Mouse (Mus musculus) kidney, embryonic 15.5 days (tissue): Measurements from ENCODE around the gene Psph. TPM values are rescaled to one million over a fixed set of nuclear protein-coding genes. Genes with fewer than 3 reads are reported as not detected.

Experiments
- ATAC-seq: fragments of 200-750 bp; cut with Nextera tagmentation; replicated peaks from 2 replicates; pipeline ENCODE4 v1.8.0; 2017; ENCODE audit warnings: moderate TSS enrichment; ENCODE audit not compliant: low FRiP score
- H3K27ac ChIP-seq: fragments of 300-500 bp; sonication (generic); 2 replicates; pipeline ENCODE4 v1.5.1; 2015; ENCODE audit warnings: mild to moderate bottlenecking, inconsistent platforms
- H3K27me3 ChIP-seq: fragments of 300-500 bp; sonication (generic); 2 replicates; pipeline ENCODE4 v1.6.1; 2015; ENCODE audit warnings: inconsistent platforms
- H3K36me3 ChIP-seq: fragments of 300-500 bp; sonication (generic); 2 replicates; pipeline ENCODE4 v1.6.1; 2015; ENCODE audit warnings: inconsistent platforms
- H3K4me1 ChIP-seq: fragments of 300-500 bp; sonication (generic); 2 replicates; pipeline ENCODE4 v1.6.1; 2015; ENCODE audit warnings: inconsistent platforms
- H3K4me2 ChIP-seq: fragments of 300-500 bp; sonication (generic); 2 replicates; pipeline ENCODE4 v1.6.1; 2015; ENCODE audit warnings: moderate library complexity, mild to moderate bottlenecking, inconsistent platforms
- H3K4me3 ChIP-seq: fragments of 300-500 bp; sonication (generic); replicated peaks from 2 replicates; pipeline ENCODE4 v1.5.1; 2015; ENCODE audit warnings: mild to moderate bottlenecking, inconsistent platforms
- H3K9ac ChIP-seq: fragments of 300-500 bp; sonication (generic); 2 replicates; pipeline ENCODE4 v1.6.1; 2015; ENCODE audit warnings: mild to moderate bottlenecking, inconsistent platforms
- H3K9me3 ChIP-seq: fragments of 300-500 bp; sonication (generic); replicated peaks from 2 replicates; pipeline ENCODE4 v1.6.1; 2016; ENCODE audit warnings: inconsistent platforms
- WGBS: fragments of 180-500 bp; shearing (Covaris S2); methylation state at CpG from one replicate; pipeline ENCODE4 v1.1.7; 2015; ENCODE audit warnings: mixed read lengths; 5-methylcytosine and 5-hydroxymethylcytosine counted together
- polyA plus RNA-seq: library from polyadenylated mRNA; unstranded; fragments of >200 nt; fragmentation: Nextera tagmentation; extraction: Ambion mirVana; gene quantifications from 2 replicates; pipeline ENCODE4 v1.2.1, GENCODE M21; 2015

The Psph gene
- polyA plus RNA-seq, 1 experiment from 2014 or later = 59.8 TPM

- Histone ChIP-seq H3K27me3 (no peaks in the 10 kb centered on the region), H3K4me3 (no peak overlapping the region), H3K9ac (no peak overlapping the region), H3K9me3 (no peaks in the 10 kb centered on the region), H3K36me3 (no peaks in the 10 kb centered on the region), H3K4me1 (peaks cover 62% of the 10 kb centered on the region), H3K27ac (peak overlapping the region; percentile 98; the same call in 1 of the 2 replicates), H3K4me2 (peak overlapping the region; percentile 60)
- 63% methylated on average over 3 of the region's 3 CpGs for WGBS
- no peak for ATAC-seq
These were observed 60.5 kb downstream of the Psph start for GRCm38 (mm10) chr5:129726784-129727183.

- 18% methylated on average over 7 of the region's 7 CpGs for WGBS
- peak overlapping the region; percentile 98 for H3K27ac ChIP-seq
- ATAC-seq = no peak
- H3K36me3 ChIP-seq = no peaks in the 10 kb centered on the region
- no peaks in the 10 kb centered on the region for H3K9me3 ChIP-seq
- peak overlapping the region; percentile 60 for H3K4me2 ChIP-seq
- peak overlapping the region; percentile 88 for H3K9ac ChIP-seq
- H3K4me1 ChIP-seq = peaks cover 59% of the 10 kb centered on the region
- peak overlapping the region; percentile 84 for H3K4me3 ChIP-seq
- H3K27me3 ChIP-seq = no peaks in the 10 kb centered on the region
These were observed 61.4 kb downstream of the Psph start for GRCm38 (mm10) chr5:129725774-129726392.

GRCm38 (mm10) chr5:129724834-129725773 lies 62.1 kb downstream of the Psph start, which contains the start of gene Nipsnap2:
Gene Nipsnap2 (plus strand): TSS chr5:129725063.
- ATAC-seq = peak; percentile 93

GRCm38 (mm10) chr5:129724268-129724667 lies 63.0 kb downstream of the Psph start:
- WGBS = 52% methylated on average over 4 of the region's 4 CpGs
- peak overlapping the region; percentile 88 for H3K9ac ChIP-seq
- peak overlapping the region; percentile 98 for H3K27ac ChIP-seq
- H3K4me3 ChIP-seq = peak overlapping the region; percentile 84
- H3K36me3 ChIP-seq = peaks cover 13% of the 10 kb centered on the region
- no peaks in the 10 kb centered on the region for H3K27me3 ChIP-seq
- H3K9me3 ChIP-seq = no peaks in the 10 kb centered on the region
- ATAC-seq = 0 out of 2 replicates have a peak, but pooled peaks have one; percentile 1
- H3K4me2 ChIP-seq = peak overlapping the region; percentile 60
- H3K4me1 ChIP-seq = peaks cover 43% of the 10 kb centered on the region

More at GRCm38 (mm10) chr5:129724834-129725773, 62.1 kb downstream of the Psph start, which contains the start of gene Nipsnap2:
- peaks cover 51% of the 10 kb centered on the region for H3K4me1 ChIP-seq
- no peaks in the 10 kb centered on the region for H3K9me3 ChIP-seq
- WGBS = under 1% methylated on average over 86 of the region's 93 CpGs
- peaks cover 4% of the 10 kb centered on the region for H3K36me3 ChIP-seq
- peak within 1 kb of the TSS; percentile 60 for H3K4me2 ChIP-seq
- H3K4me3 ChIP-seq = peak within 1 kb of the TSS; percentile 84
- H3K9ac ChIP-seq = peak within 1 kb of the TSS; percentile 88
- H3K27me3 ChIP-seq = no peaks in the 10 kb centered on the region
- H3K27ac ChIP-seq = peak within 1 kb of the TSS; percentile 98

- Histone ChIP-seq H3K4me1 (peaks cover 18% of the 10 kb centered on the region), H3K4me3 (no peak overlapping the region), H3K27me3 (no peaks in the 10 kb centered on the region), H3K9me3 (no peaks in the 10 kb centered on the region), H3K27ac (no peak overlapping the region), H3K36me3 (peaks cover 40% of the 10 kb centered on the region), H3K4me2 (no peak overlapping the region), H3K9ac (no peak overlapping the region)
- 88% methylated on average over 3 of the region's 3 CpGs for WGBS
- no peak for ATAC-seq
These were observed 67.1 kb downstream of the Psph start for GRCm38 (mm10) chr5:129720176-129720575.

DNA sequence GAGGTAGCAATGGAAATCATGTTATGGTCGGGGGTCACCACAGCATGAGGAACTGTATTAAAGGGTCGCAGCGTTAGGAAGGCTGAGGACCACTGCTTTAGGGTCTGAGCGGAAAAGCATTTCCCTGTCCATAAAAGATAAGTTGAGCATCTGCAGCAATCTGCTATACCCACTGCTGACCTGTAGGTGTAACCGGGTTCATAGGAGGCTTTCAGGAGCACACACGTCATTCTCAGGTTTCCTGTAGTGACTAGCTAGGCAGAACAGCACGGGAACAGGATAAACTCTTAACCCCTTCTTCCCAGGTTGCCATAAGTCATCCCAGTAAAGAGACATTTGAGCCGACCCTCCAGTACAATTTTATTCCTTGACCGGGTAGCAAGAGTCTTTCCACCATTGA lies 70.2 kb downstream of the Psph start:
- ATAC-seq = no peak
- Histone ChIP-seq H3K4me3 (no peak overlapping the region), H3K27me3 (no peaks in the 10 kb centered on the region), H3K36me3 (peaks cover 40% of the 10 kb centered on the region), H3K9me3 (no peaks in the 10 kb centered on the region), H3K4me1 (peaks cover 7% of the 10 kb centered on the region), H3K9ac (no peak overlapping the region), H3K27ac (no peak overlapping the region), H3K4me2 (no peak overlapping the region)
- WGBS = 64% methylated on average over 9 of the region's 9 CpGs

Other genes with a start within 250 kb of the Psph start
- gene Mmp17, start 203.3 kb downstream of the Psph start, polyA plus RNA-seq = 3.9 and 4.1 TPM in 2 replicates
- gene Zfp11, start 117.3 kb downstream of the Psph start, polyA plus RNA-seq = 5.2 and 5.6 TPM in 2 replicates
- gene Sept14, start 78.9 kb downstream of the Psph start, polyA plus RNA-seq = not detected in 2 replicates
- 198 and 199 TPM in 2 replicates for gene Mrps17, start 72.0 kb downstream of the Psph start, polyA plus RNA-seq
- gene Nipsnap2, start 62.4 kb downstream of the Psph start, polyA plus RNA-seq = 141 and 144 TPM in 2 replicates
- gene Sumf2, start 59.5 kb upstream of the Psph start, polyA plus RNA-seq = 55.9 and 61.2 TPM in 2 replicates
- gene Chchd2, start 100.0 kb upstream of the Psph start, polyA plus RNA-seq = 984 and 1,043 TPM in 2 replicates
- gene Zbed5, start 108.3 kb upstream of the Psph start, polyA plus RNA-seq = 6.4 and 7.1 TPM in 2 replicates
- 0.27 and 0.31 TPM in 2 replicates for gene Phkg1, start 111.1 kb upstream of the Psph start, polyA plus RNA-seq
- 3.6 and 4.2 TPM in 2 replicates for gene Nupr1l, start 121.1 kb upstream of the Psph start, polyA plus RNA-seq
- gene Vkorc1l1, start 154.5 kb upstream of the Psph start, polyA plus RNA-seq = 26.3 and 30.2 TPM in 2 replicates
- gene Gusb, start 215.6 kb upstream of the Psph start, polyA plus RNA-seq = 53.7 and 55.2 TPM in 2 replicates
- 49.9 and 50.6 TPM in 2 replicates for gene Asl, start 241.8 kb upstream of the Psph start, polyA plus RNA-seq
- 39.0 and 40.6 TPM in 2 replicates for gene Crcp, start 241.8 kb upstream of the Psph start, polyA plus RNA-seq